Mouse (Mus musculus): ENCODE measurements around the gene Flii.

GRCm38 (mm10) chr11:60736491-60736890 lies 9.4 kb upstream of the Flii start:
- no peak for TF ChIP-seq GATA1 (IDR thresholded peaks at IDR 0.05; ENCODE audit: borderline replicate concordance, low read length)
- TF ChIP-seq FLI1 (IDR thresholded peaks at IDR 0.05; ENCODE audit: low read length): no peak

Data from megakaryocyte, embryonic 14.5 days (primary cell).